Comparison of ENCODE assay signal across 30 mouse cellular contexts in genomic region chrX:50864734-50865133, GRCm38 (mm10). TPM values are rescaled to one million over a fixed set of nuclear protein-coding genes. Genes with fewer than 3 reads are reported as not detected.
"Had no signal": no experiment of that assay in that cellular context is flagged by ENCODE, and none has a peak within 500 bp of the region (broad histone marks: within the 10 kb centered on the region; RNA-seq: fewer than 3 reads in every experiment).

No protein-coding gene starts in this region.

- H3K4me2 ChIP-seq: limb, embryonic 12.5 days; limb, embryonic 13.5 days; limb, embryonic 15.5 days; liver, embryonic 13.5 days; liver, embryonic 15.5 days; lung, embryonic 14.5 days; lung, embryonic 15.5 days; midbrain, embryonic 11.5 days; midbrain, embryonic 12.5 days; midbrain, embryonic 13.5 days; midbrain, embryonic 15.5 days; neural tube, embryonic 12.5 days had no signal

- H3K4me3 ChIP-seq: left cerebral cortex, adult 2 months; limb, embryonic 10.5 days; limb, embryonic 12.5 days; limb, embryonic 13.5 days; limb, embryonic 15.5 days; liver, embryonic 13.5 days; liver, embryonic 15.5 days; lung, embryonic 15.5 days; megakaryocyte, embryonic 14.5 days; midbrain, embryonic 10.5 days; midbrain, embryonic 12.5 days; midbrain, embryonic 13.5 days; midbrain, embryonic 15.5 days; myocyte; neural tube, embryonic 12.5 days had no signal

- H3K27ac ChIP-seq: left cerebral cortex, adult 2 months; limb, embryonic 10.5 days; limb, embryonic 13.5 days; limb, embryonic 15.5 days; liver, embryonic 13.5 days; liver, embryonic 14.5 days; liver, embryonic 15.5 days; lung, embryonic 15.5 days; macrophage; midbrain, embryonic 10.5 days; midbrain, embryonic 12.5 days; midbrain, embryonic 13.5 days; midbrain, embryonic 15.5 days; neural tube, embryonic 12.5 days had no signal

- H3K36me3 ChIP-seq: limb, embryonic 10.5 days; limb, embryonic 12.5 days; limb, embryonic 13.5 days; limb, embryonic 15.5 days; liver, embryonic 13.5 days; liver, embryonic 15.5 days; lung, embryonic 15.5 days; midbrain, embryonic 10.5 days; midbrain, embryonic 12.5 days; midbrain, embryonic 13.5 days; midbrain, embryonic 15.5 days; neural tube, embryonic 12.5 days had no signal

- H3K9ac ChIP-seq: limb, embryonic 12.5 days; limb, embryonic 13.5 days; limb, embryonic 15.5 days; liver, embryonic 13.5 days; liver, embryonic 14.5 days; liver, embryonic 15.5 days; lung, embryonic 14.5 days; lung, embryonic 15.5 days; midbrain, embryonic 12.5 days; midbrain, embryonic 13.5 days; midbrain, embryonic 15.5 days; neural tube, embryonic 12.5 days had no signal

- H3K27me3 ChIP-seq: limb, embryonic 15.5 days; liver, embryonic 13.5 days; liver, embryonic 15.5 days; lung, embryonic 15.5 days; midbrain, embryonic 12.5 days; midbrain, embryonic 13.5 days; midbrain, embryonic 15.5 days; neural tube, embryonic 12.5 days had no signal

- H3K4me1 ChIP-seq: liver, embryonic 13.5 days; liver, embryonic 15.5 days; lung, embryonic 15.5 days; megakaryocyte, embryonic 14.5 days; midbrain, embryonic 10.5 days; midbrain, embryonic 12.5 days; midbrain, embryonic 13.5 days; midbrain, embryonic 15.5 days; neural tube, embryonic 12.5 days had no signal

- ATAC-seq: lung, postnatal 0 days; midbrain, embryonic 13.5 days; midbrain, embryonic 15.5 days; midbrain, embryonic 16.5 days had no signal

- H3K9me3 ChIP-seq: limb, embryonic 10.5 days; limb, embryonic 12.5 days; limb, embryonic 13.5 days; limb, embryonic 15.5 days; liver, embryonic 13.5 days; liver, embryonic 15.5 days; lung, embryonic 15.5 days; megakaryocyte, embryonic 14.5 days; midbrain, embryonic 10.5 days; midbrain, embryonic 12.5 days; midbrain, embryonic 13.5 days; midbrain, embryonic 15.5 days; neural tube, embryonic 12.5 days had no signal

- DNase-seq: layer of hippocampus, postnatal 36 days; left cerebral cortex, postnatal 4 days; liver, embryonic 13.5 days; lung, adult 18-20 months; lung, adult 2 months; lung, embryonic 14.5 days; lung, postnatal 10 days; lung, postnatal 14 days; lung, postnatal 36 days; lung, postnatal 4 days; midbrain, embryonic 14.5 days had no signal

RNA-seq across cellular contexts. Expression of gene Stk26, which starts 23.9 kb away (rescaled TPM):
- polyA plus RNA-seq: myocyte had no signal
